Mouse (Mus musculus): ENCODE measurements at regions not wholly inside any gene's neighbourhood (a gene's known extent, or its start where the extent isn't known, plus 50 kb on each side); places are given as distances from the start of the nearest gene placed in this dataset.

DNA sequence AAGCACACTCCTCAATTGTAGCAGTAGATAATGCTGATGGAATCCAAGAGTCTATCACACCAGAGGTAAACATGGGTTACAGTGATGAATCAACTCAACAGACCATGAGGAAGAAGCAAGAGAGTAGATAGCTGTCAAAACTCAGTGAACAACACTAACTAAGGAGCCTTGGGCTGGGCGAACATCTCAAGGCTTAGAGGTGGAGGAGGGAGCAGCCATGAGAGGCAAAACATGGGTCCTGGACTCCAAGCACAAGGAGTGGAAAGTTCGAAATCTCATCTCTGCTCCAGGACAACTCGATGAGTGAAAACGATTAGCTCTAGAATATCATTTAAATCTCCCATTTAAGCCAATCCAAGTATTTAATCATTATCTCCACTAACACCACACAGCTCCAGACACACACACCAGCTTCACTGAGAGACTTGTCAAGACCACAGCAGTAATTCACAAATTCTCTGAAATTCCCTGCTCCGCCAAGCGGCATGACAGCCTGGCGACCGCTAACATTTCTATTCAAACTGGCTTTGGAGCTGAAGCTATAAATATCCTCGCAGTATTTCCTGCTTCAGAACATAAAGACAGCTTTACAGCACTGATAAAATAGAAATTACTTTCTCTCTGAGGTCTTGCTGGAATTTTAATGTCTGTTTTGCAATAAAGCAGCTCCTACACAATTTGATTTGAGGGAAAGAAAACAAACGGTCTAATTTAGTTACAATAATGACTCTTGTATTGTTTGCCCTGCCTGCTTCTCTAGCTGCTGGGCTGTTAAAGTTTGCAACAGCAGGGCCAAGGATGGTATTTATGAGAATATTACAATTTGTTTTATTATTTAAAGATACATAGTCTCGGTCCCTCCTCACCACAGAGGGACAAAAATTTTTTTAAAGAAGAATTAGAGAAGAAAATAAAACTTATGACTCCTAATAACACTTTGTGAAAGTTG lies 469.3 kb upstream of the Plxna2 start:
- Histone ChIP-seq H3K27me3 (no peaks in the 10 kb centered on the region; the same call in 1 of the 2 replicates), H3K9me3 (no peaks in the 10 kb centered on the region), H3K4me3 (replicated peaks) (no peak overlapping the region), H3K4me1 (replicated peaks) (peaks cover 4% of the 10 kb centered on the region; the same call in 1 of the 2 replicates), H3K9ac (replicated peaks) (no peak overlapping the region), H3K4me2 (replicated peaks) (no peak overlapping the region), H3K27ac (no peak overlapping the region), H3K36me3 (no peaks in the 10 kb centered on the region)
- 72% methylated on average over 11 of the region's 11 CpGs for WGBS
- no peak for ATAC-seq

DNA sequence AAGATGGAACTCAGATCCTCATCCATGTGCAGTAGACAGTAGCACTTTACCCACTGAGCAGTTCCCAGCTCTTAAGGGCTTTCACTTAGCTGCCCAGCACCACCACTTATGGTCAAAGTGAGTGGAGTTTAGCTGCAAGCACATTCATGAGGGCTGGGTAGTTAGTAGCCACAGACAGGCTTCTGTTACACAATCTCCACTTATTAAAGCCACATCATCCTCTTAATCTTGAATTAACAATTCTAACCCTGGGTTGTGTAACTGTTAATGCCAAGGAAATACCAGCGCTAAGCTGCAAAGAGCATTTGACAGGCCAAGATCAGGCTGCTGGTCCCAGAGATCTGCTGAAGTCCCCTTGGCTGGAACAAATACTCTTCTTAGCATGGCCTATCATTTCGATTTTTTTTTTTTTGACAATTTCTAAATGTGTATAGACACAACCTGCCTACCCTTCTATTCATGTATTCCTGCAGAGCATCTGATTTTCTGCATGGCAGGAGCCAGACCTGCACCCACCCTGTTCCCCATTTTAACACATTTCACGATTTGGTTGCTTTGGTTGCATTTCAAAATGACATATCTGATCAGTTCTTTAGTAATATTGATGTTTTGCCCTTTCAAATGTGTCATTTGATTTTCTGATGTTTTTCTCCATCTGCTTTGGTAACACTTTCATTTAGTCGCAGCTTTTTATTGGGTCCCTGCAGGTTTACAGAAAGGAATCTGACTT lies 500.2 kb upstream of the Plxna2 start:
- Histone ChIP-seq H3K27me3 (no peaks in the 10 kb centered on the region), H3K27ac (no peak overlapping the region), H3K9me3 (no peaks in the 10 kb centered on the region), H3K36me3 (no peaks in the 10 kb centered on the region), H3K9ac (replicated peaks) (no peak overlapping the region), H3K4me2 (replicated peaks) (no peak overlapping the region), H3K4me1 (replicated peaks) (0 out of 2 replicates have a peak, but pooled peaks cover 2% of the 10 kb centered on the region), H3K4me3 (replicated peaks) (no peak overlapping the region)
- 74% methylated on average over 4 of the region's 4 CpGs for WGBS
- ATAC-seq = no peak

DNA sequence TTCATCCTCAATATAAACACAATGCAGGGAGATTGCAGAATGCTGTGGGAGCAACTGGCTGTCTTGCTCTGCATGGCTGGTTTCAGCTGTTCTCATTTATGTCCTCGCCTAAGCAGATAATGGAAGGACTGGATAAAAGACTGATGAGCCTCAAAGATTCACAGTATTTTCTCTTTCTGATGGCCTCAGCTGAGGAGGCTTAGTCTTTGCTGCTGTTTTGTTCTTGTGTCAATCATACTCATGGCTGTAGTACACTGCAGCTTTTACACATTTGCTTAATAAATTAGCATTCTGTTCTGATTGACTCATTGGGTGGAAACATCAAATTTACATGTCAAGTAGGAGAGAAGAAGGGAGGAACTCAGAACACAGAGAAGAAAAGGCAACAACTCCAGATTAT lies 503.6 kb upstream of the Plxna2 start:
- Histone ChIP-seq H3K4me2 (replicated peaks) (no peak overlapping the region), H3K9me3 (no peaks in the 10 kb centered on the region), H3K4me3 (replicated peaks) (no peak overlapping the region), H3K9ac (replicated peaks) (no peak overlapping the region), H3K4me1 (replicated peaks) (peaks cover 5% of the 10 kb centered on the region), H3K27me3 (0 out of 2 replicates have a peak, but pooled peaks cover 3% of the 10 kb centered on the region), H3K36me3 (no peaks in the 10 kb centered on the region), H3K27ac (no peak overlapping the region)
- WGBS = 26% methylated on average over 1 of the region's 1 CpGs
- no peak for ATAC-seq

DNA sequence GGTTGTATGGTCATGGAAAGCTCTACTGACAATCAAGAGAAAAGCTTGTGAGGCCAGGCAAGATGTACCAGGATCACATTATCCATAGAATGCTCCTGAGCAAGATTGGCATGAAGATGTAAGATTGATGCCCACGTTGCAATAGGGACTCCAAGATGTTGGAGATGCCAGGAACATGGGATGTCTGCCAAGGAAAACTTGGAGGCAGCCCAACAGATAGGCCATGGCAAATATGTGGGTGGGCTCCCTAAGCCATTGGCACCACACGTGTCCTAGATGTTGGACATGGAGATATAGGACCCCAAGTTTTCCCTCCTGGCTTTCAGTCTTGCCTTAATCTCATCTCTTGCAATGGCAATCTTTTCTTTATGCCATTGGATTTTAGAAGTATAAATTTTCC lies 506.1 kb upstream of the Plxna2 start:
- no peak overlapping the region for H3K4me3 ChIP-seq (replicated peaks)
- H3K9me3 ChIP-seq = no peaks in the 10 kb centered on the region
- H3K9ac ChIP-seq (replicated peaks) = no peak overlapping the region
- H3K27ac ChIP-seq = no peak overlapping the region
- H3K36me3 ChIP-seq = no peaks in the 10 kb centered on the region
- ATAC-seq = no peak
- H3K4me2 ChIP-seq (replicated peaks) = no peak overlapping the region
- 87% methylated on average over 2 of the region's 2 CpGs for WGBS
- peaks cover 18% of the 10 kb centered on the region for H3K4me1 ChIP-seq (replicated peaks)
- 0 out of 2 replicates have a peak, but pooled peaks cover 3% of the 10 kb centered on the region for H3K27me3 ChIP-seq

DNA sequence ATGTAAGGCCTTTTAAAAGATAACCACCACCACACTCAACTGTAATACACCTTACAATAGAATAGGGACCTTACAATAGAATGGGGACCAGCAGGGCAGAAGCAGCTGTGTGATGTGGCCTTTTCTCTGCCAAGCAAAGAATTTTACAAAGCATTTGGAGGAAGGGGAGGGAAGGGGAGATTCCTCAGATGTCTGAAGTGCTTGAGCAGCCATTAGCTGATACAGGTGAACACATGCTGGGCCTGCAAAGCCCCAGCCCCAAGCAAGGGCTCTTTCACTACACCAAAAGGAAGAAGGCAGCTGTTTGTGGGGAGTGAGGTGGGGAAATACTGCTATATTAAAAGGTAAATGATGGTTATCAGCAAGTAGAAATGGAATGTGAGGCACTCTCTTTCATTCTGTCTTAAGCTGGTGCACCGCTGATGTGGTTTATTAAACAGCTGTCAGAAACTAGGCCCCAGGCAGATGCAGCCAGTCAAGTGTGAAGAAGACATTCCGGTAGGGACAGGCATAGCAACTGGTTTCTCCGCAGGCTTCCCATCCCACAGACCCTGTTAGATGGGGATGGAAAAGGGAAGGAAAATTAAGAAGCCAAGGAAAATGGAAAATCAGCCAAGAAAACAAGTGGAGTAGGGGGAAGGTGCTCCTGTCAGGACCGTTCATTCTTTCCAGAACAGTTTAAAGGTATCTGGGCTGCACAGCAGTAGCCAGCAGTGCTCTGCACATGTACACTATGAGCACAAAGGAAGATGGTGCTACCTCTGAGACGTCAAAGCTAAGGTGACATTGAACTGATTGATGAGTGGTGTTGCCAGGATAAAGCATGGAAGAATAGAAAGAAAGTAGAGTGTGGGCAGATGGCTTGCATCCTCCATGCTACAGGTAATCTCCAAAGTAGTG lies 508.6 kb upstream of the Plxna2 start:
- Histone ChIP-seq H3K4me3 (replicated peaks) (no peak overlapping the region), H3K27me3 (peaks cover 7% of the 10 kb centered on the region; the same call in 1 of the 2 replicates), H3K9ac (replicated peaks) (no peak overlapping the region), H3K4me1 (replicated peaks) (peaks cover 18% of the 10 kb centered on the region), H3K4me2 (replicated peaks) (no peak overlapping the region), H3K36me3 (no peaks in the 10 kb centered on the region), H3K9me3 (no peaks in the 10 kb centered on the region), H3K27ac (peak overlapping the region; percentile 58)
- WGBS = 19% methylated on average over 5 of the region's 5 CpGs
- 0 out of 2 replicates have a peak, but pooled peaks have one; percentile 43 for ATAC-seq

DNA sequence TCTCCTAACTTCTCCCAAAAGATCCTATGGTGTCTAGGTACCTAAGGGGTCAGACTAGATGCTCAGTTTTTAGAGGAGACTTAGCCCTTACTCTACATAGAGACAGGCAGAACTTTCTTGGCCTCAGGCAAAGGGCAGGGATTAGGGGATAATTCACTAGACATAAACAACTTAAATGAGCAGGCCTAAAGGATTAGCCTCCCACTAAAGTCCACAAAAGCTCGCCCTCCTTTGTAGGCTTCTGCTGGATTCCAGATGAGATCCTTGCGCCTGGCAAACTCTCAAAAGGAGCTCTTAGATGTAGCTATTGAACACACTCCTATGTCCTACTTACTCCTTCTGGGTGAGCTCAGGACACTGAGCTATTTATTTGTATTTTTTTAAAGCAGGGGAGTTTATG lies 509.9 kb upstream of the Plxna2 start:
- Histone ChIP-seq H3K36me3 (no peaks in the 10 kb centered on the region), H3K4me3 (replicated peaks) (no peak overlapping the region), H3K4me1 (replicated peaks) (peaks cover 18% of the 10 kb centered on the region), H3K4me2 (replicated peaks) (no peak overlapping the region), H3K27ac (no peak overlapping the region), H3K9ac (replicated peaks) (no peak overlapping the region), H3K27me3 (peaks cover 7% of the 10 kb centered on the region; the same call in 1 of the 2 replicates), H3K9me3 (no peaks in the 10 kb centered on the region)
- ATAC-seq = no peak
- 13% methylated on average over 2 of the region's 2 CpGs for WGBS

DNA sequence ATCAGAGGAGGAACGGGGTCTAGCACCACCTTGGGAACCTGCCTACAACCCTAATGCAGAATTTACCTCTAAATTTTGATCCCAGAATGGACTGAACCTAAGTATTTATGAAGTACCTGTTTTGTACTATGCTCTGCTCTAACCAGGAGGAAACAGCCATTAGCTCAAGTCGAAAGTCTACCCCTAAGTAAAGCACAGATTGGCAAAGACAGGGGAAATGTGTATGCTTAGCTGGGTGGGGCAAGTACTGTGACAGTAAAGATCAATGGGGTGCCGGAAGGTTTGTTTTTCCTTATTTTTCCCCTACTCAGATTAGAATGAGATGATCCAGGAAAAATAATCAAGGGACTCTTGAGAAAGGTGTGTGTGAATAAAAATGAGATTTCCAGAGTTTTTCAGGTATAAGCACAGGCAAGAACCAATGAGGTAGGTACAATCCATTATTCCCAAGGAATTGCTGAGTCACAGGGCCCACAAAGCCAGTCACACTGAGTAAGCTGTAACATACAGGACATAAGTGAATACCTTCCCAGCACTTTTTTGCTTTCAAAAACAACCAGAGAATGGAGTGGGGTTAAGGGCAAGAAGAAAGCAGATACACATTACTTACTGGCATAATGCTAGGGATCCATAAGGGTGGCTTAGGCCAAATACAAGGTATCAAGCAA lies 510.6 kb upstream of the Plxna2 start:
- Histone ChIP-seq H3K4me3 (replicated peaks) (no peak overlapping the region), H3K9me3 (no peaks in the 10 kb centered on the region), H3K4me2 (replicated peaks) (no peak overlapping the region), H3K9ac (replicated peaks) (no peak overlapping the region), H3K36me3 (no peaks in the 10 kb centered on the region), H3K27ac (no peak overlapping the region), H3K27me3 (peaks cover 7% of the 10 kb centered on the region; the same call in 1 of the 2 replicates), H3K4me1 (replicated peaks) (peaks cover 18% of the 10 kb centered on the region)
- no peak for ATAC-seq
- WGBS = 90% methylated on average over 3 of the region's 3 CpGs

DNA sequence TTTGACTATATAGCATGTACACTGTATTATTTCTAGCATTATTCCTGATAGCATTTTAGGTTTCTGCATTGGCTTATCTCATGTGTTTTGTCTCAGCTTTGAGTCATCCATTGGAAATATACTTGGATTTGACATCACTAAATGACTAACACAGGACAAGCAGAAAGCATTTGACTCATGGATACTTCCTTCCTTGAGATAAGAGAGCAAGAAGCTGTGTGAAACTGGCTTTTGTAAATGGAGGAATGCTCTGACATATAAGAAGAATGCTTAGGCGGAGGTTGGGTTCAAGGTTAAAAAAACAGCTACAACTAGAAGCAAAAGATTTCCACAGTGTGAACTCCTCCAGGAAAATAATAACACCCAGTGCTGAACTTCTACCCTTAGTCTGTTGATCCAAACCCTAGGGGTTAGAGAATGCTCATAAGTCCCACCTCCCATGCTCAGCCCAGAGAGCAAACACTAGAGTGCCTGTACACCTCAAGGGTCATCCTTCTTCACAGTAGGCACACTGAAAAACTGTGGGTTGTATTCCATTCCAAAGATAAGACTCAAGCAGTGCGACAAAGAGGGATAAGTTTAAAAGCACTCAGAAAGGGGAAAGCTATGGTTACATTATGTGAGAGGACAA lies 528.0 kb upstream of the Plxna2 start:
- Histone ChIP-seq H3K9ac (replicated peaks) (no peak overlapping the region), H3K4me1 (replicated peaks) (no peaks in the 10 kb centered on the region), H3K36me3 (no peaks in the 10 kb centered on the region), H3K27ac (no peak overlapping the region), H3K4me2 (replicated peaks) (no peak overlapping the region), H3K4me3 (replicated peaks) (no peak overlapping the region), H3K9me3 (no peaks in the 10 kb centered on the region), H3K27me3 (no peaks in the 10 kb centered on the region)
- 89% methylated on average over 2 of the region's 2 CpGs for WGBS
- ATAC-seq = no peak

DNA sequence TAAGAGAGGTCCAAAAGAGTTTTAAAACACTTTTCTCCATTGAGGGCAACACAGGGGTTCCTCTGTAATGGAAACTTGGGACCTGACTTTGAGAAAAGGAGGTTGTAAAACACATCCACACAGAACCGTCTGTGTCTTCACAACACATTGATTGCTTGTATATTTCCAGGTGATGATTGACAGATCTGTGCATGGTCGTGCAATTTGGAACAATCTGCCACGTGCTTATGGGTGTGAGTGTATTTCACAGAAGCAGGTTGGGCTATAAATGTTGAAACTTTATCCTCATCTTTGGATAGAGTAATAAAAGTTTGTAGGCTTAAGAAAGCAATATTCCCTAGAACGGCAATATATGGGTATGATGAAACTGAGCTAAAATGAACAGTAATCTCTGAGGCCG lies 559.5 kb upstream of the Plxna2 start:
- Histone ChIP-seq H3K27ac (no peak overlapping the region), H3K9me3 (no peaks in the 10 kb centered on the region), H3K4me1 (replicated peaks) (no peaks in the 10 kb centered on the region), H3K9ac (replicated peaks) (no peak overlapping the region), H3K4me3 (replicated peaks) (no peak overlapping the region), H3K27me3 (no peaks in the 10 kb centered on the region), H3K36me3 (no peaks in the 10 kb centered on the region), H3K4me2 (replicated peaks) (no peak overlapping the region)
- WGBS = 87% methylated on average over 5 of the region's 5 CpGs
- no peak for ATAC-seq

DNA sequence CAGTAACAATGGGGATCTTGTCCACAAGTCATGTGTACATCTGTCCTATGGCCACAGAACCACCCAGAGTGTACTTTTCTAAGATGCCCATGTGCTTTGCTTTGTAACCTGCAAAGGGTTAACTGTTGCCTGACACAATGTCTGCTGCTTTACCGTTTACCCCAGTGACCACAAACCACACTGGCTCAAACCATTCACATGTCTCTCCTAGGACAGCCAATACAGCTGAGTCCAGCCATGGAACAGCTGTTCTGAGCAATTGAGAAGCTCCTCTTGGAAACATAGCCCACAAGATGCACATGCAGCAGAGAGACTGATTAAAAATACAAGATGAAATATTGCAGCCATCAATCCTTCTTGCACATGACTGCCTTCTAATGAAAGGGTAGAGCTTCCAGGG lies 561.5 kb upstream of the Plxna2 start:
- H3K9me3 ChIP-seq = no peaks in the 10 kb centered on the region
- no peaks in the 10 kb centered on the region for H3K4me1 ChIP-seq (replicated peaks)
- no peak overlapping the region for H3K4me3 ChIP-seq (replicated peaks)
- H3K27me3 ChIP-seq = no peaks in the 10 kb centered on the region
- no peak overlapping the region for H3K9ac ChIP-seq (replicated peaks)
- no peak for ATAC-seq
- no peak overlapping the region for H3K27ac ChIP-seq
- no peak overlapping the region for H3K4me2 ChIP-seq (replicated peaks)
- no peaks in the 10 kb centered on the region for H3K36me3 ChIP-seq
- WGBS = 20% methylated on average over 1 of the region's 1 CpGs

Data from midbrain, embryonic 13.5 days (tissue).